Mouse (Mus musculus) megakaryocyte, embryonic 14.5 days (primary cell): ENCODE measurements around the gene Urad.

Experiments used
- FLI1 ChIP-seq: IDR thresholded peaks from 2 replicates; pipeline ENCODE4 v1.6.1; 2012; ENCODE audit warnings: low read length, inconsistent platforms, mixed read lengths
- GATA1 ChIP-seq: IDR thresholded peaks from 3 replicates; pipeline ENCODE4 v1.6.1; 2012; ENCODE audit warnings: mixed read lengths, low read length, inconsistent platforms, borderline replicate concordance

- TF ChIP-seq GATA1 (no peak), FLI1 (no peak)
Observed at GRCm38 (mm10) chr5:147340741-147341414, 18.6 kb upstream of the Urad start.
